Mouse (Mus musculus) c-Kit-positive CD71-negative TER-119-negative erythroid progenitor cells, embryonic 14.5 days (primary cell): ENCODE measurements around the gene Muc13.

ENCODE experiments used
- DNase-seq: peaks from one replicate; pipeline ENCODE4 v3.0.0-alpha.2; 2013; ENCODE audit warnings: low read depth

Muc13 gene

DNA sequence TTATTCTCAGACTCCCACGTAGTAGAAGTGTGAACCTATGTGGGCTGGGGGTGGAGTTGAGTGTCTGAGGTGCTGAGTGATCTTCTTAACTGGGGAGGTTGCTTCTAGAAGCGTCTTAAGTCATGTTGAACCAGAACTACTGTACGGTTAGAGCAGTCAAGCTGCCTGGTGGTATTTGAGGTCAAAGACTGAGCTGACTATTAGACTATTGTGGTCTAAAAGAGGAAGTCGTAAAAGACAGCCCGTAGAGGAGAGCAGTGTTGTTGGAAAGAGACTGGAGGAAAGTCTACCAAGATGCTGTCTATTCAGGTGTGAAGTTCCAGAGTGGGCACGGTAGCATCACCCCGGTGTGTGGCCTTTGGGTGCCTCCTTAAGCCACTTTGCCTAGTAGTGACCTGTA, 24.0 kb upstream of the Muc13 start:
- DNase-seq = no peak

DNA sequence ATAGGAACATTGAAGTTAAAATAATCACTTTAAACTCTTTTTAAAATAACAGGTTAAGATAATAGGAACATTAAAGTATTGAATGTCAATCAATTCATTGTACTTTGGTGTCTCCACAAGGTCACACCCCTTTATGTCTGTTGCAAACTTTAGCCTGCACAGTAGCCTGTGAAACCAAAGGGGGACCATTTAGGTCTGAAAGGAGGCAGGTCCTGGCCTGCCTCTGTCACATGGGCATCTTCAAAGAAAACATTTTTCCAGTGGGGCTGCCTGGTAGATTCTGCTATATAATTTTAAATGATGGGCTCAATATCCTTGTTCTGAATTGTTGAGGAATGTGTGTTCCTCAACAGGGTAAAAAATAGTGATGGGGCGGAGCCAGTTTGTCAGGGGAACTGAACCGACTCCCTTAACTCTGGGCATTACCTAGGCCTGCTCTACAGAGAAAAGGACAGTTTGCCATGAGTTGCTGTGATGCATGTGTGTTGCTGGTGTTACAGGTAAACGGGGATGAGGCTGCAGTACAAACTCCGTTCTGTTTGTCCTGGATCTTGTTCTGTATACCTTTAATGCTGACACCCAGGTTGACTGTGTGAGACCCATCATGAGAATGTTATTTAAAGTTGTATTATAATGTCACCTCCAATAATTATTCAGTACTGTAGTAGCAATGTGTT, 22.9 kb upstream of the Muc13 start:
- DNase-seq = no peak

DNA sequence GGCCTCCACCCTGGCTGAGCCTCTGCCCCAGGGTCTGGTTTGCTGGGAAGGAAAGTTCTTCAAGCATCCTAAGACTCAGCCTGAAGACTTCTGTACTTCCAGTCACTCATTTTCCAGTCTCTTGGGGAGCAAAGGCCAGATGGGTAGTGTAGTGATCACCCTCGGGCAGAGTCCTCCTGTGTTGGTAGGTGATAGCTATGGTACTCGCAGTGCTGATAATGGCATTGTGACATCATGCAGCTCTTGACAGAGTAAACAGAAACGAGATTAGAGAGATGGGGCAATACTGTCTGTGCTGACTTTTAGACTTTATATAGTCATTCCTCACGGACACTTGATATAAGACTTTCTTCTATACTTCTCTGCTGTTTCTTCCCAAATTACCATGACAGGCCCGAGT, 21.0 kb upstream of the Muc13 start:
- DNase-seq = no peak

DNA sequence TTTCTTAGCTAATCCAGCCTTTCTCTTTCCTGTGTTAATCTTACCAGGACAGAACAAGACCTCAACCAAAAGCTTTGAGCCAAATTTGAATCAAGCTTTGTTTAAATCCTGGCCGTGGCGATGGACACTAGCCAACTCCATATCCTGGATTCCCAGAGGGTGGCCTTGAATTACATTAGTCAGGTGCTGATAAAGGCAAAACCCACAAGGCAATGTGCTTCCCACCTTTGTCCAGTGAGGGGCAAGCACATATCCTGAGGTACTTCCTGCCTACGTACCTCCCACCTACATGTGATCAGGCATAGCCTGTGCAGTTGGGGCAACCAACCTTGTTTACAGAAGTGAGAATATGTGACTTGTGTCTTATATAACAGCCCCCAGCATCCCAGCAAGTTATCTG, 18.9 kb upstream of the Muc13 start:
- no peak for DNase-seq

DNA sequence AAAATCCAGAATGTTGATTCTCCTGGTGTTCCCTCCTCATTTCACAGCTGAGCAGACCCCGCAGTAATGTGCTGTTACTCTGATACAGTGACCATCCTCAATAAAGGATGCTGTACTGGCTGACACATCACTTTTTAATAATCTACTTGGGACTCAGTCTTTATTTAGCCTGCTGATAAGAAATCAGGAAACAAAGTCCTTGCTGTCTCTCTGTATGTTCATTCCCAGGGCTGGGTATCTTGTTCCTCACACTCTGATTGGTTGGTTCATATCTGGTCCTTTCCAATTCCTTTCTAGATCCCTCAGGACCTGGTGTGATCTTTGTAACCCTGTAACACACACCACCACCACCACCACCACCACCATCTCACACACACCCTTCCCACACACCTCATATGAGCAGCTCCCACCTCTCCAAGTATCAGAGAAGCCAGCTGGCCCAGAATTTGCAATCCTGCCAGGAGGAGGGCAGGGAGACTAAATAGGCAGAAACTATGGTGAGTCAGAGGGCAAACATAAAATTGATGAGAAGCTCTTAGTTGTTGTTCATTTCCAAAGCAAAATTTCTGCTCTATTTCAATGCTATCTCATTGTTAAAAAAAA, 18.0 kb upstream of the Muc13 start:
- DNase-seq = no peak

DNA sequence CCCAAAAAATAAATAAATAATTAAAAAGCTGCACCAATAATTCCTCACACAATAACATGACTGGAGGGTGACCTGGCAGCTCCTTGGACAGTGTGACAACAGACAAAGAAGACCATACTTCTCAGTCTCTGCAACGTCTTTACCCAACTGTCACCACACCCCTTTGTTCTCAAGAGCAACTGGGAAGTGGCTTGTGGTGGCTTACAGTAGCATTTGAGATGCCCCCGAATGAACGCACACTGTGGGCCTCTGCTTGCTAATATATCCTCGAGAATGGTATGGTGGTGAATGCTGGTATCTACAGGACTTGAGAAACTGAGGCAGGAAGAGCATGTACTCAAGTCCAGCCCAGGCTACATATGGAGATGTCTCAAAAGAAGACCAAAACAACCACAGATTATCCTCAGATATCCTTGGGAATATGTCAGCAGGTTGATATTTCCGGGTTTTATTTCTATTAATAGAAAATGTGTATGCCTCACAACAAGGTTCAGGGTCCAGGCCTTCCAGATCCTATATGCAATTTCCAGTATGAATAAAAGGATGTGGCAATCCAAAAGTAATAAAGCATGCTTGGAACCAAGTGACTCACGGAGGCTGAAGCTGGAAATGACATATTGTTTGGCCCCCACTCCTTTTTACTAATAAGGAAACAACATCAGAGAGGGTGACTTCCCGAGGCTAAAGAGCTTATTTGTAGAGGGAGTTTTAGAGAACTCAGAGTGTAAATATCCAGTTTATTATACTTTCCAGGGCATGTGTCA, 16.9 kb upstream of the Muc13 start:
- DNase-seq = no peak

DNA sequence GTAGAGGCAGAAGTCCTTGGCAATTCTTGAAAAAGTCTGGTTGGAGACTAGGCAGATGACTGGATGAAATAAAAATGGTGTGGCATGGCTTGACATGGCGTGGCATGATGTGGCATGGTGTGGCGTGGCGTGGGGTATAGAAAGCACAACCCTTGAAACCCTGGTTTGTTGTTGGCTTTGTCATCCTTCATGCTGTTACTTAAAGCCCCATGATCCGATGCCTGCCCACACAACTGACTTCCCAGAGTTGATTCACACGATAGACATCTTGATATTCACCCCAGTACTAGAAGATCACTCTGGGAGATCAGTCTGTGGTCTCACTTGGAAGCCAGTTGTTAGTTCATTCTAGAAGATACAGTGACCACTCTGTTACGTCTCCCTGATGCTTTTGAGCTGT, 16.2 kb upstream of the Muc13 start:
- no peak for DNase-seq

DNA sequence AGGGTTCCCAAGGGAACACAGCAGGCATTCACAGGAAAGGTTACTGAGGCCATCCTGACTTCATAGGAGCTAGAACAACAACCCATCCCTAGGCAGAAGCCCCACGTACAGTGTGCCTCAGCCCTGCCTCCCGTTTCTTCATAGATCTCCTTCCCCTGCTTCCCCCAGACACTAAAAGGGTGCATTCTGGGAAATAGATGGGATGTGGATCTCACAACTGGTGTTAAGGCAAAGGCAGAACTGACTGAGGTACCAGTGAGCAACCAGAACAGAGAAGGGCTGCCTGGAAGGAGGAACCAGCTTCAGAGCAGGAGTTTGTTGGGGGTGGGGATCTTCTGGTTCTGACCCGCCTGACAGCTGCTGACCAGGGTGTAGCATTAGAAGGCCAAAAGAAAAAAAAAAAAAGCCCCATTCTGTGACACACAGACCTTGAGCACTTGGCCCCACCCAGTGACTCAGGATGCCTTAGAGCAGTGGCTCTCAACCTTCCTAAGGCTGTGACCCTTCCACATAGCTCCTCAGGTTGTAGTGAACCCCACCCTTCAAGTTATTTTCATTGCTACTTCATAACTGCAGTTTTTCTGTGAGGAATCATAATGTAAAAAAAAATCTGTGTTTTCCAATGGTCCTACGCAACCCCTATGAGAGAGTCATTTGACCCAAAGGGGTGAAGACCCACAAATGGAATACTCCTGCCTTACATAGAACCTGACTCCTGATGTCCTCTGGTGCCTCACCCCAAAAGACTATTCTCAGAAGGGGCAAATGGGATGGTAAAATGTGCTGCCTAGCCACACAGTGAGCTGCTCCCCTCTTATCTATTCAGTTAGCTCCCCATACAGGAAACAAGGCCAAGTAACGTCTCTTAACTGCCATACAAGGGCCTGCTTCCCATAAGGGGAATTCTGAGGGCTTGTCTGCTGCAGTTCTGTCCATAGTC, 11.8 kb upstream of the Muc13 start:
- no peak for DNase-seq

DNA sequence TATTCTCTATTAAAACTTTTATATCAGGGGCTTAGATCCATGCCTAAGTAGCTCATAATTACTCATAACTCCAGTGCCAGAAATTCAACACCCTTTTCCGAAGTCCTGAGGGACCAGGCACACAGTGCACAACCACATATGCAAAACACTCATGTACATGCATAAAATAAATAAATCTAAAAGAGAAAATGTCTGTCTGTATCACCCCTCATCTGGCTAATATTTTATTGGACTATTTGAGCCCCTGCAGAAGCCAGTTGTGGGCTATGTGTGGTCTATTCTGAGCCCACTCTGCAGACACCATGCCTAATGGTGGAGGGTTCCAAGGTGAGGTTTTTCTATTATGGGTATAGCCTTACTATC, 11.1 kb upstream of the Muc13 start:
- DNase-seq = no peak

DNA sequence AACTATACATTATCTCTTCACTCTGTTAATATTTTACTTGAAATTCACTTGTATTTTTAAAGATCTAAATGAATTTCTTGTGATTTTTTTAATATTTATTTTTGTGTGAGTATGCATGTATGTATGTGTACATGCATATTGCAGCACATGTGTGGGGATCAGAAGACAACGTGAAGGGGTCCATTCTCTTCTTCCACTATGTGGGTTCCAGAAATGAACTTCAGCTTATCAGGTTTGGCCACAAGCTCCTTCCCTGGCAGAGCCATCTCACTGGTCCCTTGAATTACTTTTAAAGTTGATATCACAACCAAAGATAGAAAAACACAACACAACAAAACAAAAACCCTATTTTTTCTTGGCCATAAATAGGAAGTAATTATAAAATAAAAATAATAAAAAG, 9.3 kb upstream of the Muc13 start:
- DNase-seq = no peak

DNA sequence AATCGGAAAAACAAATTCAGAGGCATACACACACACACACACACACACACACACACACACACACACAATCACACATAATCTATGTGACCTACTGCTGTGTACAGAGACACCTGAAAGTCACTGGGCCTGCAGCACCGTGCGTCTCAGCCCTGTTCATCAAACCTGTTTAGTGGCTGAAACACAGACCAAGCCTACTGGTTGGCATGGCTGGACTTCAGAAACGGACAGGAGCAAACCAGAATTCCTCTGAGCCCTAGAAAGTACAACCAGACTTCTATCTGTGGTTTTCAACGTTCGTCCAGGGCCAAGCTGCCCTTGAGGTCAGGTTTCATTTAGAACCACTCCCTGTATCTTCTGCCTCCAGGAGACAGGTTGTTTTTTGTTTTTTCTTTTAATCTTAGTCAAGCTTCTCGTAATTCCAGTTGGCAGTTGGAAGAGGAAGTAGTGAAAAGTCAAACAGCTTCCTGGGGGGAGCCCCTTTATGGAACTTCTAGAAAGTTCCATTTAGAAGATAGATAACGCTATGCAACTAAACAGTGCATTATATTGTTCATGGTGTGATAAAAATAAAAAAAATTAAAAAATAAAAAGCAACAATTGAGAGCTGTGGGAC, 8.6 kb upstream of the Muc13 start:
- DNase-seq = no peak

DNA sequence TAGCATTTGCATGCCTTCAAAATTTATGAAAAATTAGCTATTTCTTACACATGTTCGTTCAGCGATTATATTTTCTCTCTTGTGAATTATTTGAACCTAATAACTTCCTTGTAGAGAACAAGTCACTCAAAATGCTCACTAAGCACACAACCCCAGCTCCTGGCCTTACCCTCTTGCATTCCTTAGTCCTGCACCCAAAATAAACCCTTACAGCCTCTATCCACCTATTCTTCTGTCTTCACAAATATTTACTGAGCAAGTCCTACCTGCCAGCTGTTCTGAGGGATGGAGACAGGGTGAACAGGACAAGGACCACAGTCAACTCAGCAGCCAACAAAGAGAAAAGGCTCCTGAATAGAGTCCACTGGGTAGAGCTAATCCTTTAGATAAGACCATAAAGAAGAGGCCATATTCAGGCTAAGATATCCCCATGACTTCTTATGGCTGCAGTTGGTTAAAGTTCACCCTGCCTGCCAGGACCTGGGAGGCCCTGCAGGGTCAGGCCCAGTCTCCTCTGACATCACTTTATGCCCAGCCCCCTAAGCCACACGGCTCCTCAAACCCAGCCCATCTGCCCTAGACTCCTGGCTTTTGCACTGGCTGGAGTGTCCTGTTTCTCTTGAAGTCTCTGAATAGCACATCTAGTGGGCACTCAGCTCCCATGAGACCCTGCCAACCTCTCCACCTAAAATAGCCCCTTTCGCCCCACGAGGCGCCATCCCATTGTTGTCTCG, 7.0 kb upstream of the Muc13 start:
- no peak for DNase-seq

DNA sequence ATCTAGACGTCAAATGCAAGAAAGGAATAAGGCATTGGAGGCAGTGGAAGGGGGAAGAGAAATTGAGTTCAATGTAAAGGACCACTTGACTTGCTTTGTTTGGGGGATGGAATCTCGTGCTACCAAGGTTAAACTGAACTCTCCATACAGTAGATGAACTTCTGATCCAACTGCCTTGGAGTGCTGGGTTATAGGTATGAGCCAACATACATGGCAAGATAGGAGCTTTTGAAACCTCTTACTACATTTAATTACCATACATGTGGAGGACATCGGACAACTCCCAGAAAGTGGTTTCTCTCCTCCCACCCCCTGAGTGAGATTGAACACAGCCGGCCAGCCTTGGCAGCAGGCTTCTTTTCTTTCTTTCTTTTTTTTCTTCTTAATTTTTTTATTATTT, 1.3 kb downstream of the Muc13 start:
- DNase-seq = no peak

DNA sequence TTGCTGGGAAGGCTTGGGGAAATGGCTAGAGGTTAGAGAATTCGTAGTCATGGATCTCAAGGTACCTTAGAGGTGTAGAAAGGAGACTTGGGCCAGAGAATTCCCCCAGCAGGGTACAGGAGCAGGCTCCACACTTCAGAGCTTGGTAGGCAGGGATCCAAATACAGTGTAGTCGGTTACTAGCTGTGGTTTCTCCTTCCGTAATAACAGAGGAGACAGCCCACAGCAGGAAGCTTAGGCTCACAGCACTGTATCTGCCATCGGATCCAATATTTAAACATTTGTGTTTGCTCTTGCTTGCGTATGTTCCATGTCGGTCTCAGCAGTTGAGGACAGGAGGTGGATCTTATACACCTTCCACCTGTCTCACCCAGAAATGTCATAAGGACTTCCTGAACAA, 2.0 kb downstream of the Muc13 start:
- no peak for DNase-seq

DNA sequence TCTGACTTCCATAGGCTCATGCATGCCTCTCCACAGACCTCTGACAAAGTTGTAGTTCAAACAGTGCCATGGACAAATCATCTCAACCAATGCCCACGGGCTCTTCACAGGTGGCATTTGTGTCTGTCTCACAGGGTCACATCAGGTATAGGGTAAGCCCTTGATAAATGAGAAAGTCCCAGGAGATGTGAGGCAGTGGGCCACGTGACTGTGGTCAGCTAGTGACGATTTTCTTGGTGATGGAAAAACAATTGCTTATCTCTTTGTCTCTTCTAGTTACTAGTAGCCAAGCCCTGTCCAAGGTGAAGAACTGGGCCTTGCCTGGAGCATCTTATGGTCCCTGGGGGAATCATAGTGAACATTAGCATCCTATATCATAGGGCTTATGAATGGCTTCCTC, 2.9 kb downstream of the Muc13 start:
- DNase-seq = no peak

DNA sequence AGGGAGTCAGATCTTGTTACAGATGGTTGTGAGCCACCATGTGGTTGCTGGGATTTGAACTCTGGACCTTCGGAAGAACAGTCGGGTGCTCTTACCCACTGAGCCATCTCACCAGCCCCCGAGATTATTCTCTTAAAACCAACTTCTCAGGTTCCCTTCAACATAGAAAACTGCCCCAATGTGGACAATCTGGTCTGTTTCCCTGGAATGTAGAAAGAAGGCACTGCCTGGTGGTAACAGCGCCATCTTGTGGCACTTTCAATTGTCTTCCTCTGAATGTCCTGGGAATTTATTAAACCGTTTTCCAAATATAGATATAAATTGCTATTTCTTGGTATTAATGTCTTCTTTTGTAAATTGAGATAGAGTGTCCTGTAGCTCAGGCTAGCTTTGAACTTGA, 4.0 kb downstream of the Muc13 start:
- no peak for DNase-seq

DNA sequence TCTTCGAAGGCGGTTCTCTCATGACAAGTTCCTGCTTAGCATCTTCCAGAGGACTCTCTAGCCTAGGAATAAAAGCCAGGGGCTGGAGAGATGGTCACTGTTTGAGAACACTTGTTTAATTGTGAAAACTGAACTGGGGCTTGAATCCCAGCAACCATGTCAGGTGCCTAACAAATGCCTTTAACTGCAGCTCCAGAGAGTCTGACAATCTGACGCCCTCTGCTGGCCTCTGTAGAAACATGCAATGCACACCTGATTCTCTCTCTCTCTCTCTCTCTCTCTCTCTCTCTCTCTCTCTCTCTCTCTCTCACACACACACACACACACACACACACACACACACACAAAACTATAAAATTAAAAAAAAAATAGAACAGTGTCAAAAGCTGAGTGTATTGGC, 16.2 kb downstream of the Muc13 start:
- no peak for DNase-seq

DNA sequence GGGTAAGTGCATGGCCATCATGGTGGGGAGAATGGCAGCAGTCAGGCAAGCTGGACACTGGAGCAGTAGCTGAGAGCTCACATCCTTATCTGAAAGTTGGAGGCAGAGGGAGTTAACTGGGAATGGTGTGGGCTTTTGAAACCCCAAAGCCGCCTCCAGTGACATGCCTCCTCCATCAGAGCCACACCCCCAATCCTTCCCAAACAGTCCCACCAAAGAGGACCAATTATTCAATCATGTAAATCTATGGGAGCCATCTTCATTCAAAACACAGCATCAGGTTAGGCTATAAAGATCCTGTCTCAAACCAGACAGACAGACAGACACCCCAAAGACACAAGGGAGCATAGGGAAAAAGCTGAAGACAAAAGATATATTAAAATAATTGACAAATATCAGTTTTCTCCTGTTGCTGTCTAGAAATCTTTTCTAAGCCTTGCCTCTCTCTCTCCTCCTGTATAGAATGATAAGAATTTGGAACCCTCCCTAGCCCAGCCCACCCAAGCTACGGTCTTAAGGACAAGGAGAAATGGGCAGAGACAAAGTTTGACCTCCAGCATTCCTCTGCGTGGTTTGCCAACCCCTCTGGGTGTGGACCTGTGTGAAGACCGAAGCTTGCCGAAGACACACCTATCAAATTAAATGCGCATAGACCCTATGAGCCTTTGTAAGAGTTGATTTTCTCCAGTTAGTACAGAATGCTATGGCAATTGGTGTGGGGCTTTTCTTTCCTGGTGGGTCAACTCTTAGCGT, 24.8 kb downstream of the Muc13 start:
- no peak for DNase-seq

DNA sequence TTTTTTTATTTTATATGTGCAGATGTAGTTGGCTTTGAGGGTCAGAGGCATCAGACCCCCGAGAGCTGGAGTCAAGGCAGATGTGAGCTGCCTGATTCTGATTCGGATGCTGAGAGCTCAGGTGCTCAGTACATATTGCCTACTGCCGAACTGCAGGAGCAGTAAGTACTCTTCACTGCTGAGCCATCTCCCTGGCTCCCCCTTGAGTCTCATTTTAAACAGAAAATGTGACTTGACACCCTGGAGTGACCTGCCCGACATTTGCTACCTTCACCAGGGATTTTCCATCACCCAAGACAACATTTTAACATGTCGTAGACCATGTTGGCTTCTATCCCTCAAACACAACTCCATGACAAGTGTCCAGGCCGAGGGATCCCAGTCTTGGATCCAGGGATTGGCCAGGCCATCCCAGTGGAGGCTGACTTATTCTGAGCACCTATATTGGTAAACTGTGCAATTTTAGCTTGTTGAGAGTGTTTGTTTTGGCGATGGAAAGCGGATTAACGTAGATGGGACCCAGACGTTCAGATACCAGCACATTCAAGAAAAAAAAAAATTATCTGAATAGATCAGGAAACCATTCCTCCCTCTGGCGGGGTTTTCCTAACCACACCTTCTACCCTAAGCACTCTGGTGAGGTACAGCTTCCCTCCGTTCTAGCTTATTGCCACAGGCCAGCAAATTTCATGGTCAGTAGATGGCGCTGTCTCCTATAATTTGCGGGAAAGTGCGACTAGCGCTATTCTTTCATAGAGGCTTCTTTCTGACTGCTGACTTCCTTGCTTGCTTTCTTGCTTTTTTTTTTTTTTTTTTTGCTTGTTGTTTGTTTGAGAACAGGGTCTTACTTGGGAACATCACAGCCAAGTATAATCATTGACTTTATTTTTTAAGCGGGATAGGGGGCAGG, 26.7 kb downstream of the Muc13 start:
- peak; percentile 86 for DNase-seq

DNA sequence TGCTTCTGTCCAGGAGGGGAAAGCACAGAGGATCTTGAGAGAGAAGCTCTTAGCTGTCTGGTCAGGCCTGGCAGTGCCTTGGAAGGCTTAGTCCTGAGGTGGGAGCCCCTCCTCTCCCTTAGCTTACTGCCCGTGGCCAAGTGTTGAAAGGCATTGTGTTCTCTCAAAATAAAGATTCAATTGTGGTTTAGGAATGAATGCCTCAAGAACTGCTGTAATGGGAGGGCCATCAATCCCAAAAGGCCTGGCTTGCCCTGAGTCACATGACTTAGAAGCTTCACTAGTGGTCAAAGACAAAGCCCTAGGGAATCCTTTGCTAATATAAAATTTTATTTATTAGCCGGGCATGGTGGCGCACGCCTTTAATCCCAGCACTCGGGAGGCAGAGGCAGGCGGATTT, 30.8 kb downstream of the Muc13 start:
- no peak for DNase-seq
